Mouse (Mus musculus) cerebellum, adult 2 months (tissue): ENCODE data around the gene C1ql3. TPM values are rescaled to one million over a fixed set of nuclear protein-coding genes. Genes with fewer than 3 reads are reported as not detected.

Experiments
- DNase-seq, 2 experiments: peaks; one replicate each; pipeline ENCODE4 v3.0.0; 2021
- H3K27ac ChIP-seq: fragments of 200-500 bp; 2 replicates; pipeline ENCODE4 v1.5.1; 2012; ENCODE audit warnings: low read length, control low read depth, inconsistent platforms; ENCODE audit not compliant: insufficient read depth
- H3K27me3 ChIP-seq: fragments of 200-500 bp; 2 replicates; pipeline ENCODE4 v1.6.1; 2012; ENCODE audit warnings: inconsistent platforms, mild to moderate bottlenecking, low read length, moderate library complexity; ENCODE audit not compliant: control insufficient read depth, insufficient read depth
- H3K4me1 ChIP-seq: fragments of 200-500 bp; 2 replicates; pipeline ENCODE4 v1.6.1; 2011; ENCODE audit warnings: low read length; ENCODE audit not compliant: control insufficient read depth, insufficient read depth
- H3K4me3 ChIP-seq: fragments of 200-500 bp; replicated peaks from 2 replicates; pipeline ENCODE3; 2011; ENCODE audit warnings: mild to moderate bottlenecking, low read depth, low read length, control low read depth; ENCODE audit not compliant: insufficient read depth
- CTCF ChIP-seq: fragments of 200-500 bp; IDR thresholded peaks from 2 replicates; pipeline ENCODE4 v1.5.1; 2011; ENCODE audit warnings: low read depth, mild to moderate bottlenecking, control low read depth, low read length, moderate library complexity, borderline replicate concordance; ENCODE audit not compliant: insufficient read depth
- POLR2A ChIP-seq: fragments of 200-500 bp; IDR thresholded peaks from 2 replicates; pipeline ENCODE4 v1.6.1; 2011; ENCODE audit warnings: low read length, control low read depth, borderline replicate concordance; ENCODE audit not compliant: insufficient read depth
- WGBS: fragments of 180-500 bp; shearing (Covaris S2); methylation state at CpG from one replicate; pipeline ENCODE4 v1.1.7; 2018; 5-methylcytosine and 5-hydroxymethylcytosine counted together
- polyA plus RNA-seq: library from polyadenylated mRNA; depleted of rRNA; stranded (reverse); fragments of >200 nt; gene quantifications from 2 replicates; pipeline ENCODE4 v1.2.3, GENCODE M21; 2012

C1ql3 gene
- polyA plus RNA-seq, 1 experiment = 13.8 TPM

DNA sequence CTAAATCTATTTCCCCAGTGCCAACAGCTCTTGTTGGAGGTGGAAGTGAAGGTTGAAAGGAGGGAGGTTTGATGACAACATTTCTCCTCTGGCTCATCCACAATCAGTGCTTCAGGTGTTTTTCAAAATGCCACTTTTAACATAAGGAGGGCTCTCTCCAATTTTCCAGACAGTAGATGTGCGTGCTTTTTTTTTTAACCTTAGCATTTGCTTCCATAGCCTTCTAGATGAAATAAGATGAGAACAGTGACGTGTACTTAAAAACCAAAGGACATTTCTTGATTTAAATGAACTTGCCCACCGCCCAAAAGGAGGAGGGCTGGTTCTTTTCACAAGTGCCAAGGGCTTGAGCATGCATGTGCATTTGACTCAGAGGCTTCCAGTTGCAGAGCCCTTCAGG lies 367 bp upstream of the C1ql3 start:
- Histone ChIP-seq H3K4me1 (no peaks in the 10 kb centered on the region), H3K4me3 (no peak overlapping the region), H3K27me3 (peaks cover 3% of the 10 kb centered on the region; the same call in 1 of the 2 replicates), H3K27ac (no peak overlapping the region)
- DNase-seq = no peak
- TF ChIP-seq CTCF = no peak
- TF ChIP-seq POLR2A = no peak
- WGBS = 63% methylated on average over 3 of the region's 3 CpGs

DNA sequence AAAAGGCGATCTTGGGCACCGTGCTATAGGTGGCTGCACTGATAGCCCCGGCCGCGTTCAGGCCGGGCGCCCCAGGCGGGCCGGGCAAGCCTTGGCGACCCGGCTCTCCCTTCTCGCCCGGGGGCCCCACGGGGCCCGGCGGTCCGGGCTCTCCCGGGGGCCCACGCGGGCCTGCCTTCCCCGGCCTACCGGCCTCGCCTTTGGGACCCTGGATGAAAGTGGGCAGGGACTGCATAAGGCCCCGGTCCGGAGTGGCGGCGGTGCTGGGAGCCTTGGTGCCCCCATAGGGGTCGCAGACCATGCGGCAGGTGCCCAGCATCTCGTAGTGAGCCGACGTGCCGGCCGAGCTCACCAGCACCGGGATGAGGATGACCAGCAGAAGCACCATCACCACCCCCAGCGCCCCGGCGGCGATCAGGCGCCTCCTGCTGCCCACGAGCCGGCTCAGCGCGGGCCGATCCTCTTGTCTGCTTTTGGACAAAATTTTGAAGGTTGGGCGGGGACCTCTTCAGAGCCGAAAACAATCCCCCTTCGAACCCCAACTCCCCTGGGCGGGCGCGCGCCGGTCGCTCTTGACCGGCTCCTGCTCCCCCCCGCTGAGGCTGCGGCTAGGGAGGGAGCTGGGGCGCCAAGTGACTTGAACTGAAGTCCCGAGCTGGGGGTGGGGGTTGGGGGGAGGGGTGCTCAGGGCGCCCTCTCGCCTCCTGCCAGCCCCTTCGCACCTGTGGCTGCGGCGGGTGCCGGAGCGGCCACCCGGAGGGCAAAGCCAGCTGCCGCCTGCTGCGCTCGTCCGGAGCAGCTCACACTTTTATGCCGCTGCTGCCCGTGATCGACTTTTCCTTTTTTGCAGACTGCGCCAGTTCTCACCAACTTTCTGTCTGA lies 905 bp downstream of the C1ql3 start:
- Histone ChIP-seq H3K27me3 (peaks cover 3% of the 10 kb centered on the region; the same call in 1 of the 2 replicates), H3K4me1 (no peaks in the 10 kb centered on the region), H3K4me3 (peak overlapping the region; percentile 38), H3K27ac (no peak overlapping the region)
- TF ChIP-seq CTCF = no peak
- no peak for TF ChIP-seq POLR2A
- peak; percentile 6 to 29 for DNase-seq
- under 1% methylated on average over 75 of the region's 75 CpGs for WGBS

DNA sequence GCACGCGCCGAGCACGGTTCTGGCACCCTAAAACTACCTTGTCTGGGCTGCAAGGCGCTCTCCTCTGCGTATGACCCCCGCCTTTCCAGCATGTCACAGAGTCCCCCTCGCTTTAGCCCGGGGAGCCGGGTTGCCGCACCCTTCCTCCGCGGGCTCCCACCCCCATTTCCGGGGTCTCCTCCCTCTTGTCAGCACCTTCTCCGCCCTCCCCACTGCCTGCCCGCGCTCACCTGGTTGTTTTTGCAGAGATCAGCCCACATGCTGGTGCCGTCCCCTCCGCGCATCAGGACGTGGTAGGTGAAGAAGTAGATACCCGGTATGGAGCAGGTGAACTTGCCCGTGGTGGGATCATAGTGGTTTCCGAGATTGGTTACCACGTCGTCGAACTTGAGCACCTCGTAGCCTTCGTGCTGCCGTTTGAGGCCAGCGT lies 1.6 kb downstream of the C1ql3 start:
- Histone ChIP-seq H3K4me3 (peak overlapping the region; percentile 38), H3K27ac (no peak overlapping the region), H3K27me3 (peaks cover 3% of the 10 kb centered on the region; the same call in 1 of the 2 replicates), H3K4me1 (no peaks in the 10 kb centered on the region)
- TF ChIP-seq POLR2A = no peak
- TF ChIP-seq CTCF = no peak
- DNase-seq = peak in 1 of 2 experiments; percentile 6
- WGBS = 9% methylated on average over 31 of the region's 31 CpGs

DNA sequence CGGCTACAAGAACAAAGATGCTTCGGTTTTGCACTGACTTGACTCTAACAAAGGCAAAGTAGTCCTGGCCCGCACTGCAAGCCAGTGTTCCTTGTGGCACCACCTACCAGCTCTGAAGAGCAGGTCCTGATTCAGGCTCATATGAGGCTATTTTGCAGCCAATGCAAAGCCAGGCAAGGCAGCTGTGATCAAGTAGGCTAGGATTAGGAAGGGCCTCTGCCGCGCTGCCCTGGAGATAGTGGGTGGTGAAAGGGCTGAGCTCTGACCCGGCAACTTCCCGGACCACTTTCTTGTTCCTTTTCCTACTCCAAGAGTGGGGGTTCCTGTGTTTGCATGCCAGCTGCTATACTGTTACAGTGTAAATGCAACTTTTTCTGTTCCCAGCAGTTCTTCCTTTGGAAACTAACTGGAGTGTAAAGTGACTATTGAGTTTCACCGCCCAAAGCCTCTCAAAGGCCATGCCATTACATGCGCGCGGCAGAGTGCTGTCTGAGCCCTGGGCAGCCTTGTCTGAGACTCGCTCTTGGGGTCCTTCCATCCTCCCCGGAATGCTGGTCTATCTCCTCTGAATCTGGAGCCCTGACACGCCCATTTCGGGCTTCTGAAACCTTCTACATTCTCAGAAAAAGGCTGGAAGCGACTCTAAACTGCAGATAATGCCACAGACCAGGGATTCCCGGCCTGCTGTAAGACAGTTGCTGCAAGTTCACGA lies 2.2 kb downstream of the C1ql3 start:
- no peak for TF ChIP-seq CTCF
- TF ChIP-seq POLR2A = no peak
- WGBS = 22% methylated on average over 18 of the region's 18 CpGs
- no peak overlapping the region for H3K27ac ChIP-seq
- H3K4me1 ChIP-seq = no peaks in the 10 kb centered on the region
- DNase-seq = no peak
- no peak overlapping the region for H3K4me3 ChIP-seq
- H3K27me3 ChIP-seq = peaks cover 3% of the 10 kb centered on the region; the same call in 1 of the 2 replicates

DNA sequence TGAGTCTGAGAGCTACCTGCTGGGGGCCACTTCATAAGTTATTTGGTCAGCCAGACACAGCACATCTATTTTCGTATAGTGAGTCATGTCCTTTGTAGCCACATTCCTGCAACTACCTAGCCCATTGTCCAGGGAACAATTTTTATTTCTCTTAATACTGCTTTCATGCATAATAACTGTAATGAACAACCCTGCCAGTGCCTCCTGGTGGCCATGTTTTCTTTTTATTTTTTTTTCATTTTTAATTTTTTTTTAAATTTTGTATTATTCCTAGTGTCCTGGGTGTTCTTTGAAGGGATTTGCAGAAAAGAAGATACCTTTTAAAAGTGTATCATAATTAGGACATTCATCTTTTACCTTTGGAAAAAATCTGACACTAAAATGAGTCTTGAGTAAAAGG lies 3.2 kb downstream of the C1ql3 start:
- no peak for DNase-seq
- 93% methylated on average over 1 of the region's 1 CpGs for WGBS
- no peak for TF ChIP-seq POLR2A
- no peak for TF ChIP-seq CTCF
- no peak overlapping the region for H3K4me3 ChIP-seq
- no peaks in the 10 kb centered on the region for H3K4me1 ChIP-seq
- no peak overlapping the region for H3K27ac ChIP-seq
- H3K27me3 ChIP-seq = peaks cover 3% of the 10 kb centered on the region; the same call in 1 of the 2 replicates

GRCm38 (mm10) chr2:13000026-13000425 lies 11.6 kb downstream of the C1ql3 start:
- no peaks in the 10 kb centered on the region for H3K4me1 ChIP-seq
- no peak overlapping the region for H3K4me3 ChIP-seq
- WGBS = 87% methylated on average over 2 of the region's 2 CpGs
- H3K27ac ChIP-seq = no peak overlapping the region
- H3K27me3 ChIP-seq = no peaks in the 10 kb centered on the region
- no peak for DNase-seq
- TF ChIP-seq POLR2A (no peak), CTCF (no peak)

DNA sequence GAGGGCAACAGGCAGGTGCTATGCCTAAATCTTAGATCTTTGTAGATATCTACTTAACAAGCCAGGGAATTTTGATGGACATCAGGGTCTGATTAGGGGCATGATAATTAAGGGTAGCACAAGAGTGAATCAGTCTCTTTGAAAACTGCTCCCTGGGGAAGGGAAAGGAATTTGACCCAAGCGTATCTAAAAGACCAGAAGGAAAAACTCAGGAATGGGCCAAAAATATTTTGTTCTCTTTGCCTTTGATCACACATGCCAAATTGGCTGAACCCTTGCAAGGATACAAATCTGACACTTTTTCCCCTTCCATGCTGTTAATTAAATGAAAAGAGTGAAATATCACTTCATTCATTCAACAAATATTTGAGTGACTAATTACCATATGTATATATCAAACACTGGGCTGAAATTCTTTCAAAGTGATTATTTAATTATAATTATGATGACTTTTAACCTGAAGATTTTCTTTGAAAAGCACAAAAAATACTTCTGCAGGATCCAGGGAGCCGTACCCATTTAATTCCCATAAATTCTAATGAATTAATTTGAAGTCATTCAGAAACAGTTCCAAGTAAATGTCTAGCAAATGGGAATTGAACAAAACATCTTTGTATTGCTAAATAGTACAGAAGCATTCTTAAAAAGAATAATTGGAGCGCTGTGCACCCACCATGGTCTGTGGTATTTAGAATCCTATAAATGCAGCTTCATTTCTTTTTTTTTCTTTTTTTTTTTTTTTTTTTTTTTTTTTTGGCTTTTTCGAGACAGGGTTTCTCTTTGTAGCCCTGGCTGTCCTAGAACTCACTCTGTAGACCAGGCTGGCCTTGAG lies 26.5 kb downstream of the C1ql3 start:
- no peaks in the 10 kb centered on the region for H3K27me3 ChIP-seq
- H3K4me3 ChIP-seq = no peak overlapping the region
- WGBS = 59% methylated on average over 4 of the region's 4 CpGs
- H3K4me1 ChIP-seq = no peaks in the 10 kb centered on the region
- TF ChIP-seq CTCF (no peak), POLR2A (no peak)
- DNase-seq = no peak
- no peak overlapping the region for H3K27ac ChIP-seq
